Mouse (Mus musculus): ENCODE measurements around the gene Adgrb2. TPM values are rescaled to one million over a fixed set of nuclear protein-coding genes. Genes with fewer than 3 reads are reported as not detected.
A peak's percentile ranks its signal among the peaks of the same experiment; 100 is the strongest.

Gene Adgrb2
- polyA plus RNA-seq, 1 experiment, result 116 TPM

DNA sequence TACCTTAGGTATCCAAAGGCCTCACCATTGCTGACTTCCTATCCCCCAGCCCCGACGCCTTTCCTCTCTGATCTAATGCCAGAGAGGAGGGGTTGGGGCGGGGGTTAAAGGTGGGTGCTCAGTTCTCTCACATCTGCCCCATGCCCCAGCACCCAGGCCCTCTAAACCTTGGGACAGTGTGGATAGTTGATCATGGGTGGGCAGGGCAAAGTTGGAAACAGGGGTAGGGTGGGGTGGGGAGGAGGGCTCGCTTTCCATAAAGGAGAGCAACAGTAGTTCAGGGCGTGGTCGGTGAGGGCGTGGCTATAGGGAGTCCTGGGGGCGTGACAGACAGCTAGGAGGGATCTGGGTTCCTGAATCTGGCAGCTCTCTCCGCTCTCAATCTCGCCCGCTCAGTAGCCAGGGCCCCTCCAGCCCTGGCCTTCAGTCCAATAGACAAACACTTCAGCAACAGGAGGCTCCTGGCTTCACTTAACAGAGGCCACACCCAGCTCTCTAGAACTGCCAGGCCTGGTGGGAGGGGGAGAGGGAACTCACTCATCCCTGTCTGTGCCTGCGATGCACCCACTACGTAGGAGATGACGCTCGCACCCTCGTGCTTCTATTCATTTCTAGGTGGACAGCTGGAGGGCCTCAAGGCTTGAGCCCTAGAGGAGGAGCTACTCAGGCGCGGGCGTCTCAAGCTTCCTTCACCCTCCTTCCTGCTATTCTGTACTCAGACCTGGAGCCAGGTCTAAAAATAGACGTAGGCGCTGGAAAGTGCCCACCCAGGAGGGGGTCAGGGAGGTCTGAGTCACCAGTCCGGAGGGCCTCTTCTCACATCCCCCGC lies 52.1 kb downstream of the Adgrb2 start:
- H3K27ac ChIP-seq (ENCODE audit: insufficient read depth, low read length), result no peak overlapping the region
- H3K4me3 ChIP-seq (replicated peaks; ENCODE audit: insufficient read depth, low read depth, low read length), result no peak overlapping the region
- no peak for TF ChIP-seq CTCF (IDR thresholded peaks at IDR 0.05; ENCODE audit: borderline replicate concordance, insufficient read depth, low read depth, low read length)
- no peak for TF ChIP-seq POLR2A (IDR thresholded peaks at IDR 0.05; ENCODE audit: borderline replicate concordance, insufficient read depth, low read length)
- peaks cover 11% of the 10 kb centered on the region for H3K4me1 ChIP-seq (ENCODE audit: control insufficient read depth, insufficient read depth, low read length)
- DNase-seq, result peak; percentile 60 to 74
- no peaks in the 10 kb centered on the region for H3K27me3 ChIP-seq (ENCODE audit: control insufficient read depth, insufficient read depth, low read length)
- WGBS, result 15% methylated on average over 23 of the region's 23 CpGs

- TF ChIP-seq POLR2A (IDR thresholded peaks at IDR 0.05; ENCODE audit: borderline replicate concordance, insufficient read depth, low read length), result no peak
- TF ChIP-seq CTCF (IDR thresholded peaks at IDR 0.05; ENCODE audit: borderline replicate concordance, insufficient read depth, low read depth, low read length), result no peak
Observed at GRCm38 (mm10) chr4:130039351-130039750, 54.7 kb downstream of the Adgrb2 start.

DNA sequence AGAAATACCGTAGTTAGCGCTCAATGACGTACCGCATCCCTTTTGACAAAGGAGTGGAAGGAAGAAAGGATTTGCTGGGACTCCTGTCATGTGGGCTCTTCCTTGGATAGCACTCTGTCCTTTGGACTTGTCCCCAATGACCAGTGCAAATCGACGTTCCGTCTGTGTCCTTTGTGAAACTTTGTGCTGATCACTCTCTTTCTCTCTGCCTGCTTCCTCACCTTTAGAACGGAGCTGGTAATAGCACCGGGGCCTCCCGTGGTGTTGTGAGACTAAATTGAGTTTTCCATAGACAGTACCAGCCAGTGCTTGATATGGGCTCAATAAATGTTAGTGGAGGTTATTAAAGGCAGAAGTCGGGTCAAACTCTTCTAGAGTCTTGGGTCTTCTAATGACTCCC lies 56.4 kb downstream of the Adgrb2 start:
- H3K27ac ChIP-seq (ENCODE audit: insufficient read depth, low read length), result no peak overlapping the region
- no peak overlapping the region for H3K4me3 ChIP-seq (replicated peaks; ENCODE audit: insufficient read depth, low read depth, low read length)
- DNase-seq, result no peak
- 92% methylated on average over 11 of the region's 11 CpGs for WGBS
- TF ChIP-seq CTCF (IDR thresholded peaks at IDR 0.05; ENCODE audit: borderline replicate concordance, insufficient read depth, low read depth, low read length) (no peak), POLR2A (IDR thresholded peaks at IDR 0.05; ENCODE audit: borderline replicate concordance, insufficient read depth, low read length) (no peak)
- no peaks in the 10 kb centered on the region for H3K27me3 ChIP-seq (ENCODE audit: control insufficient read depth, insufficient read depth, low read length)
- peaks cover 14% of the 10 kb centered on the region for H3K4me1 ChIP-seq (ENCODE audit: control insufficient read depth, insufficient read depth, low read length)

More at GRCm38 (mm10) chr4:130039351-130039750, 54.7 kb downstream of the Adgrb2 start:
- Histone ChIP-seq H3K4me1 (ENCODE audit: control insufficient read depth, insufficient read depth, low read length) (peaks cover 14% of the 10 kb centered on the region), H3K27me3 (ENCODE audit: control insufficient read depth, insufficient read depth, low read length) (no peaks in the 10 kb centered on the region), H3K27ac (ENCODE audit: insufficient read depth, low read length) (no peak overlapping the region), H3K4me3 (replicated peaks; ENCODE audit: insufficient read depth, low read depth, low read length) (no peak overlapping the region)
- 54% methylated on average over 5 of the region's 5 CpGs for WGBS
- DNase-seq, result no peak

GRCm38 (mm10) chr4:130044211-130044610 lies 59.5 kb downstream of the Adgrb2 start:
- 40% methylated on average over 9 of the region's 9 CpGs for WGBS
- no peak overlapping the region for H3K4me3 ChIP-seq (replicated peaks; ENCODE audit: insufficient read depth, low read depth, low read length)
- DNase-seq, result peak in 1 of 2 experiments; percentile 42
- no peak for TF ChIP-seq POLR2A (IDR thresholded peaks at IDR 0.05; ENCODE audit: borderline replicate concordance, insufficient read depth, low read length)
- no peak for TF ChIP-seq CTCF (IDR thresholded peaks at IDR 0.05; ENCODE audit: borderline replicate concordance, insufficient read depth, low read depth, low read length)
- no peak overlapping the region for H3K27ac ChIP-seq (ENCODE audit: insufficient read depth, low read length)
- 0 out of 2 replicates have a peak, but pooled peaks cover 8% of the 10 kb centered on the region for H3K4me1 ChIP-seq (ENCODE audit: control insufficient read depth, insufficient read depth, low read length)
- no peaks in the 10 kb centered on the region for H3K27me3 ChIP-seq (ENCODE audit: control insufficient read depth, insufficient read depth, low read length)

DNA sequence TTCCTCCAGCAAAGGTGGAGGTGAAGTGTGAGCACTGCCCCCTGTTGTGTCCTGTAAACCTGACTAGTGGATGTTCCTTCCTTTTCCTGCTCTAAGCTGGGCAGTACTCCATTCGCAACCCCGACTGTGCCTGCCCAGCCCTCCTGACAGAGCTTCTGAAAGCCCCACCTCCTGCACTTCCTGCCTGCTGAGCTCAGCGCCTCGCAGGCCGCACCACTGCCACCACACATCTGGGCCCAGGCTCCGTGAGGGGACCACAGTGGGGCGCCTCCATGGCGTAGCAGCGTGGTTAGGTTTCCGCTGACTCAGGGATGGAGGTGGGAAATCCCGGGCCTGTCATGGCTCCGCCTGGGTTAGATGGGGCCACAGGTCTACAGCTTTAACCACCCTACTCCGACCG lies 60.9 kb downstream of the Adgrb2 start:
- WGBS, result 80% methylated on average over 14 of the region's 14 CpGs
- Histone ChIP-seq H3K4me1 (ENCODE audit: control insufficient read depth, insufficient read depth, low read length) (0 out of 2 replicates have a peak, but pooled peaks cover 10% of the 10 kb centered on the region), H3K27ac (ENCODE audit: insufficient read depth, low read length) (no peak overlapping the region), H3K27me3 (ENCODE audit: control insufficient read depth, insufficient read depth, low read length) (no peaks in the 10 kb centered on the region), H3K4me3 (replicated peaks; ENCODE audit: insufficient read depth, low read depth, low read length) (no peak overlapping the region)
- no peak for DNase-seq
- TF ChIP-seq POLR2A (IDR thresholded peaks at IDR 0.05; ENCODE audit: borderline replicate concordance, insufficient read depth, low read length), result no peak
- no peak for TF ChIP-seq CTCF (IDR thresholded peaks at IDR 0.05; ENCODE audit: borderline replicate concordance, insufficient read depth, low read depth, low read length)

GRCm38 (mm10) chr4:130047331-130048202 lies 62.9 kb downstream of the Adgrb2 start, which contains the start of gene Col16a1:
Gene Col16a1, plus strand, starts transcription at chr4:130047840.
- no peak within 1 kb of the TSS for H3K27ac ChIP-seq (ENCODE audit: insufficient read depth, low read length)
- H3K4me1 ChIP-seq (ENCODE audit: control insufficient read depth, insufficient read depth, low read length), result 0 out of 2 replicates have a peak, but pooled peaks cover 10% of the 10 kb centered on the region
- DNase-seq, result peak; percentile 65 to 70
- WGBS, result 5% methylated on average over 46 of the region's 46 CpGs
- H3K4me3 ChIP-seq (replicated peaks; ENCODE audit: insufficient read depth, low read depth, low read length), result peak within 1 kb of the TSS; percentile 9
- no peaks in the 10 kb centered on the region for H3K27me3 ChIP-seq (ENCODE audit: control insufficient read depth, insufficient read depth, low read length)
- TF ChIP-seq CTCF (IDR thresholded peaks at IDR 0.05; ENCODE audit: borderline replicate concordance, insufficient read depth, low read depth, low read length) (no peak), POLR2A (IDR thresholded peaks at IDR 0.05; ENCODE audit: borderline replicate concordance, insufficient read depth, low read length) (no peak)

- Histone ChIP-seq H3K4me3 (replicated peaks; ENCODE audit: insufficient read depth, low read depth, low read length) (no peak overlapping the region), H3K27me3 (ENCODE audit: control insufficient read depth, insufficient read depth, low read length) (no peaks in the 10 kb centered on the region), H3K27ac (ENCODE audit: insufficient read depth, low read length) (no peak overlapping the region), H3K4me1 (ENCODE audit: control insufficient read depth, insufficient read depth, low read length) (peaks cover 11% of the 10 kb centered on the region; the same call in 1 of the 2 replicates)
- DNase-seq, result no peak
- WGBS, result 56% methylated on average over 4 of the region's 4 CpGs
- TF ChIP-seq CTCF (IDR thresholded peaks at IDR 0.05; ENCODE audit: borderline replicate concordance, insufficient read depth, low read depth, low read length) (no peak), POLR2A (IDR thresholded peaks at IDR 0.05; ENCODE audit: borderline replicate concordance, insufficient read depth, low read length) (no peak)
Observed at GRCm38 (mm10) chr4:130048203-130048479, 63.5 kb downstream of the Adgrb2 start.
